Mouse (Mus musculus): ENCODE measurements around the gene Mrgprf. TPM values are rescaled to one million over a fixed set of nuclear protein-coding genes. Genes with fewer than 3 reads are reported as not detected.

Gene Mrgprf
- total and polyA plus RNA-seq, 2 experiments, result 0.48 TPM; not detected in 1

- Histone ChIP-seq H3K27me3 (ENCODE audit: control insufficient read depth, insufficient read depth, low read length) (no peaks in the 10 kb centered on the region), H3K4me1 (ENCODE audit: control insufficient read depth, insufficient read depth, low read length) (no peaks in the 10 kb centered on the region), H3K9ac (ENCODE audit: low read depth, low read length) (no peak overlapping the region), H3K79me2 (ENCODE audit: control insufficient read depth, insufficient read depth, low read length) (no peaks in the 10 kb centered on the region), H3K36me3 (ENCODE audit: control insufficient read depth, insufficient read depth, low read length) (no peaks in the 10 kb centered on the region), H3K4me3 (ENCODE audit: insufficient read depth, low read depth, low read length) (no peak overlapping the region), H3K27ac (replicated peaks; ENCODE audit: insufficient read depth, low read depth, low read length) (no peak overlapping the region)
- TF ChIP-seq CTCF (IDR thresholded peaks at IDR 0.05; ENCODE audit: low read depth, low read length), result no peak
- TF ChIP-seq POLR2A (IDR thresholded peaks at IDR 0.05; ENCODE audit: extremely low read depth, insufficient read depth, low read length), result no peak
- 69% methylated on average over 2 of the region's 2 CpGs for WGBS
- no peak for DNase-seq (ENCODE audit: extremely low read depth, low read depth, low spot score)
Observed at GRCm38 (mm10) chr7:145292726-145293125, 7.9 kb upstream of the Mrgprf start.

- Histone ChIP-seq H3K79me2 (ENCODE audit: control insufficient read depth, insufficient read depth, low read length) (no peaks in the 10 kb centered on the region), H3K27ac (replicated peaks; ENCODE audit: insufficient read depth, low read depth, low read length) (no peak overlapping the region), H3K4me1 (ENCODE audit: control insufficient read depth, insufficient read depth, low read length) (no peaks in the 10 kb centered on the region), H3K4me3 (ENCODE audit: insufficient read depth, low read depth, low read length) (no peak overlapping the region), H3K9ac (ENCODE audit: low read depth, low read length) (no peak overlapping the region), H3K36me3 (ENCODE audit: control insufficient read depth, insufficient read depth, low read length) (no peaks in the 10 kb centered on the region), H3K27me3 (ENCODE audit: control insufficient read depth, insufficient read depth, low read length) (no peaks in the 10 kb centered on the region)
- DNase-seq (ENCODE audit: extremely low read depth, low read depth, low spot score), result no peak
- TF ChIP-seq CTCF (IDR thresholded peaks at IDR 0.05; ENCODE audit: low read depth, low read length) (no peak), POLR2A (IDR thresholded peaks at IDR 0.05; ENCODE audit: extremely low read depth, insufficient read depth, low read length) (no peak)
- WGBS, result 34% methylated on average over 6 of the region's 6 CpGs
Observed at GRCm38 (mm10) chr7:145293859-145294258, 6.8 kb upstream of the Mrgprf start.

- no peaks in the 10 kb centered on the region for H3K27me3 ChIP-seq (ENCODE audit: control insufficient read depth, insufficient read depth, low read length)
- no peaks in the 10 kb centered on the region for H3K36me3 ChIP-seq (ENCODE audit: control insufficient read depth, insufficient read depth, low read length)
- no peak overlapping the region for H3K9ac ChIP-seq (ENCODE audit: low read depth, low read length)
- H3K4me1 ChIP-seq (ENCODE audit: control insufficient read depth, insufficient read depth, low read length), result no peaks in the 10 kb centered on the region
- DNase-seq (ENCODE audit: extremely low read depth, low read depth, low spot score), result no peak
- WGBS, result 56% methylated on average over 3 of the region's 3 CpGs
- no peaks in the 10 kb centered on the region for H3K79me2 ChIP-seq (ENCODE audit: control insufficient read depth, insufficient read depth, low read length)
- H3K27ac ChIP-seq (replicated peaks; ENCODE audit: insufficient read depth, low read depth, low read length), result no peak overlapping the region
- H3K4me3 ChIP-seq (ENCODE audit: insufficient read depth, low read depth, low read length), result no peak overlapping the region
- TF ChIP-seq CTCF (IDR thresholded peaks at IDR 0.05; ENCODE audit: low read depth, low read length), result no peak
- TF ChIP-seq POLR2A (IDR thresholded peaks at IDR 0.05; ENCODE audit: extremely low read depth, insufficient read depth, low read length), result no peak
Observed at GRCm38 (mm10) chr7:145298666-145299490, 1.8 kb upstream of the Mrgprf start.

GRCm38 (mm10) chr7:145299562-145300320, 887 bp upstream of the Mrgprf start:
- 74% methylated on average over 7 of the region's 7 CpGs for WGBS

GRCm38 (mm10) chr7:145301008-145301340, 346 bp downstream of the Mrgprf start:
- DNase-seq (ENCODE audit: extremely low read depth, low read depth, low spot score), result no peak
- Histone ChIP-seq H3K79me2 (ENCODE audit: control insufficient read depth, insufficient read depth, low read length) (no peaks in the 10 kb centered on the region), H3K36me3 (ENCODE audit: control insufficient read depth, insufficient read depth, low read length) (no peaks in the 10 kb centered on the region), H3K9ac (ENCODE audit: low read depth, low read length) (no peak overlapping the region), H3K4me3 (ENCODE audit: insufficient read depth, low read depth, low read length) (peak overlapping the region; percentile 13; the same call in 1 of the 2 replicates), H3K27ac (replicated peaks; ENCODE audit: insufficient read depth, low read depth, low read length) (no peak overlapping the region; the same call in 1 of the 2 replicates), H3K27me3 (ENCODE audit: control insufficient read depth, insufficient read depth, low read length) (no peaks in the 10 kb centered on the region), H3K4me1 (ENCODE audit: control insufficient read depth, insufficient read depth, low read length) (no peaks in the 10 kb centered on the region)
- no peak for TF ChIP-seq POLR2A (IDR thresholded peaks at IDR 0.05; ENCODE audit: extremely low read depth, insufficient read depth, low read length)

More at GRCm38 (mm10) chr7:145299562-145300320, 887 bp upstream of the Mrgprf start:
- no peak for TF ChIP-seq POLR2A (IDR thresholded peaks at IDR 0.05; ENCODE audit: extremely low read depth, insufficient read depth, low read length)
- TF ChIP-seq CTCF (IDR thresholded peaks at IDR 0.05; ENCODE audit: low read depth, low read length), result no peak
- H3K4me3 ChIP-seq (ENCODE audit: insufficient read depth, low read depth, low read length), result no peak overlapping the region
- peak; percentile 2 for DNase-seq (ENCODE audit: extremely low read depth, low read depth, low spot score)
- no peaks in the 10 kb centered on the region for H3K27me3 ChIP-seq (ENCODE audit: control insufficient read depth, insufficient read depth, low read length)
- no peaks in the 10 kb centered on the region for H3K4me1 ChIP-seq (ENCODE audit: control insufficient read depth, insufficient read depth, low read length)
- H3K79me2 ChIP-seq (ENCODE audit: control insufficient read depth, insufficient read depth, low read length), result no peaks in the 10 kb centered on the region
- H3K9ac ChIP-seq (ENCODE audit: low read depth, low read length), result no peak overlapping the region
- H3K27ac ChIP-seq (replicated peaks; ENCODE audit: insufficient read depth, low read depth, low read length), result no peak overlapping the region
- H3K36me3 ChIP-seq (ENCODE audit: control insufficient read depth, insufficient read depth, low read length), result no peaks in the 10 kb centered on the region
